Mouse (Mus musculus): ENCODE measurements around the gene Slc44a1. TPM values are rescaled to one million over a fixed set of nuclear protein-coding genes. Genes with fewer than 3 reads are reported as not detected.

Slc44a1 gene
- polyA plus RNA-seq, 1 experiment from 2014 or later = 11.6 TPM

- no peak overlapping the region for H3K4me2 ChIP-seq (replicated peaks)
- peaks cover 26% of the 10 kb centered on the region for H3K4me1 ChIP-seq (replicated peaks)
- H3K36me3 ChIP-seq = no peaks in the 10 kb centered on the region
- no peak overlapping the region for H3K4me3 ChIP-seq (replicated peaks)
- H3K27me3 ChIP-seq = peaks cover 12% of the 10 kb centered on the region
- H3K27ac ChIP-seq = no peak overlapping the region
- no peaks in the 10 kb centered on the region for H3K9me3 ChIP-seq
- WGBS = 93% methylated on average over 2 of the region's 2 CpGs
- no peak overlapping the region for H3K9ac ChIP-seq (replicated peaks)
- ATAC-seq = no peak
Observed at GRCm38 (mm10) chr4:53438386-53438785, 1.8 kb upstream of the Slc44a1 start.

DNA sequence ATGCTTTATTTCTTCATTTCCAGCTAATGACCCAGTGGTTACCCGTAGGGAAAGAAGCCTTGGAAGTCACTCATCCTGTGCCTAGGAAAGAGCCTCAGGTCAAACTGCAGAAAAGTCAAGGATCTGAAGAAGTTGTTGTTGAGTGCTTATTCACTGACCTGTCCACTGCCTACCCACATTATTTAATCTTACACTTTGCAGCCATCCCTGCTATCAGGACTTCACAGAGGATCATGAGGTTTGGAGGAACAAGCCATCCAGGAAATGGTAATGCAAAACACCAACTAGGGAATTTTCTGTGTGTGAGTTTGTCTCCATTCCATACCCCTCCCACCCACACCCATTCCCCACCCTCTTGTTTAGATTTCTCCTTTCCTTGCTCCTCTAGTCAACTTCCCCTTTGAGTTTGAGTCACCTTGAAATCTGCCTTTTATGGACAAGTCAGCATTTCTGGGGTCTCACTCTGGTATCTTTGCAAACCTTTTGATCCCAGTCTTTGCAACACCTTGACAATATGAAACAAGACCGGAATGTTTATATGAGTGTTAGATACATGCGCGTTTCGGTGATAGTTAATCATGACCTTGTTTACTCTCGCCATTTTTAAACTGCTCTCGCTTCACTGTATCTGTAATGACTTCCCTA, 1.3 kb upstream of the Slc44a1 start:
- Histone ChIP-seq H3K36me3 (no peaks in the 10 kb centered on the region), H3K9me3 (no peaks in the 10 kb centered on the region), H3K27ac (no peak overlapping the region), H3K27me3 (peaks cover 12% of the 10 kb centered on the region), H3K4me2 (replicated peaks) (peak overlapping the region; percentile 98; the same call in 1 of the 2 replicates), H3K4me3 (replicated peaks) (no peak overlapping the region), H3K4me1 (replicated peaks) (peaks cover 26% of the 10 kb centered on the region), H3K9ac (replicated peaks) (no peak overlapping the region)
- WGBS = 88% methylated on average over 7 of the region's 7 CpGs
- ATAC-seq = no peak

- Histone ChIP-seq H3K27me3 (peaks cover 12% of the 10 kb centered on the region), H3K4me3 (replicated peaks) (peak overlapping the region; percentile 89), H3K36me3 (no peaks in the 10 kb centered on the region), H3K27ac (peak overlapping the region; percentile 82), H3K9me3 (no peaks in the 10 kb centered on the region), H3K9ac (replicated peaks) (peak overlapping the region; percentile 84), H3K4me1 (replicated peaks) (peaks cover 26% of the 10 kb centered on the region), H3K4me2 (replicated peaks) (peak overlapping the region; percentile 98)
- no peak; the same call in 1 of the 2 replicates for ATAC-seq
- WGBS = 24% methylated on average over 9 of the region's 9 CpGs
Observed at GRCm38 (mm10) chr4:53439636-53440009, 590 bp upstream of the Slc44a1 start.

GRCm38 (mm10) chr4:53440816-53441571, 781 bp downstream of the Slc44a1 start:
- peak overlapping the region; percentile 89 for H3K4me3 ChIP-seq (replicated peaks)
- no peaks in the 10 kb centered on the region for H3K36me3 ChIP-seq
- peak overlapping the region; percentile 82 for H3K27ac ChIP-seq
- H3K9me3 ChIP-seq = no peaks in the 10 kb centered on the region
- 2% methylated on average over 45 of the region's 45 CpGs for WGBS
- H3K4me1 ChIP-seq (replicated peaks) = peaks cover 26% of the 10 kb centered on the region
- H3K9ac ChIP-seq (replicated peaks) = peak overlapping the region; percentile 84
- H3K4me2 ChIP-seq (replicated peaks) = peak overlapping the region; percentile 98
- H3K27me3 ChIP-seq = peaks cover 12% of the 10 kb centered on the region
- ATAC-seq = peak; percentile 32

- Histone ChIP-seq H3K27me3 (peaks cover 12% of the 10 kb centered on the region), H3K9me3 (no peaks in the 10 kb centered on the region), H3K4me2 (replicated peaks) (peak overlapping the region; percentile 98), H3K9ac (replicated peaks) (peak overlapping the region; percentile 84), H3K4me3 (replicated peaks) (peak overlapping the region; percentile 89), H3K36me3 (no peaks in the 10 kb centered on the region), H3K4me1 (replicated peaks) (peaks cover 26% of the 10 kb centered on the region), H3K27ac (no peak overlapping the region)
- 37% methylated on average over 4 of the region's 4 CpGs for WGBS
- ATAC-seq = no peak
Observed at GRCm38 (mm10) chr4:53441683-53442082, 1.5 kb downstream of the Slc44a1 start.

- no peak for ATAC-seq
- H3K36me3 ChIP-seq = no peaks in the 10 kb centered on the region
Observed at GRCm38 (mm10) chr4:53446216-53446615, 6.0 kb downstream of the Slc44a1 start.

DNA sequence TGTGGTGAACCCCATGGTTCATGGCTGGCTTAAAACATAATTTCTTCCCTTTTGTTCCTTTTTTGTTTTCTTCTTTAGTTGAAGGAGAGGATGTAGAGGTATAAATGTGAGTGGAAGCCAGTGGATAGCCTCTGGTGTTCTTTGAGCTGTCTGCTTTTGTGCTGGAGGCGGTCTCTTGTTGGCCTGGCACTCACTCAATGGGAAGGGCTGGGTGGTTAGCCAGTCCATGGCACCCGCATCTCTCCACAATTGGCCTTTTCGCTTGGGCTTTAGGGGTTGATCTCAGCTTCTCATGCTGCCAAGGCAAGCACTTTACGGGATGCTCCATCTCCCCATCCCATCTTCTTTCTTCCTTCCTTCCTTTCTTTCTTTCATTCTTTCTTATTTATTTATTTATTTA, 7.6 kb downstream of the Slc44a1 start:
- Histone ChIP-seq H3K9ac (replicated peaks) (no peak overlapping the region), H3K9me3 (no peaks in the 10 kb centered on the region), H3K4me3 (replicated peaks) (no peak overlapping the region), H3K4me2 (replicated peaks) (no peak overlapping the region), H3K4me1 (replicated peaks) (0 out of 2 replicates have a peak, but pooled peaks cover 7% of the 10 kb centered on the region), H3K27ac (no peak overlapping the region), H3K27me3 (0 out of 2 replicates have a peak, but pooled peaks cover 1% of the 10 kb centered on the region), H3K36me3 (no peaks in the 10 kb centered on the region)
- 88% methylated on average over 4 of the region's 4 CpGs for WGBS
- no peak for ATAC-seq

More at GRCm38 (mm10) chr4:53446216-53446615, 6.0 kb downstream of the Slc44a1 start:
- peaks cover 12% of the 10 kb centered on the region for H3K27me3 ChIP-seq
- 92% methylated on average over 3 of the region's 3 CpGs for WGBS
- peaks cover 18% of the 10 kb centered on the region for H3K4me1 ChIP-seq (replicated peaks)
- no peaks in the 10 kb centered on the region for H3K9me3 ChIP-seq
- no peak overlapping the region for H3K27ac ChIP-seq
- no peak overlapping the region for H3K9ac ChIP-seq (replicated peaks)
- no peak overlapping the region for H3K4me2 ChIP-seq (replicated peaks)
- H3K4me3 ChIP-seq (replicated peaks) = no peak overlapping the region

- Histone ChIP-seq H3K9me3 (no peaks in the 10 kb centered on the region), H3K4me1 (replicated peaks) (0 out of 2 replicates have a peak, but pooled peaks cover 8% of the 10 kb centered on the region), H3K27ac (no peak overlapping the region), H3K4me2 (replicated peaks) (no peak overlapping the region), H3K9ac (replicated peaks) (no peak overlapping the region), H3K4me3 (replicated peaks) (no peak overlapping the region), H3K27me3 (no peaks in the 10 kb centered on the region), H3K36me3 (no peaks in the 10 kb centered on the region)
- 72% methylated on average over 7 of the region's 7 CpGs for WGBS
- ATAC-seq = no peak
Observed at GRCm38 (mm10) chr4:53450736-53451135, 10.5 kb downstream of the Slc44a1 start.

- no peak for ATAC-seq
- no peaks in the 10 kb centered on the region for H3K9me3 ChIP-seq
- 73% methylated on average over 4 of the region's 4 CpGs for WGBS
- H3K4me3 ChIP-seq (replicated peaks) = no peak overlapping the region
- H3K27me3 ChIP-seq = no peaks in the 10 kb centered on the region
- no peak overlapping the region for H3K4me2 ChIP-seq (replicated peaks)
- 0 out of 2 replicates have a peak, but pooled peaks cover 8% of the 10 kb centered on the region for H3K4me1 ChIP-seq (replicated peaks)
- no peak overlapping the region for H3K27ac ChIP-seq
- H3K9ac ChIP-seq (replicated peaks) = no peak overlapping the region
- no peaks in the 10 kb centered on the region for H3K36me3 ChIP-seq
Observed at GRCm38 (mm10) chr4:53451887-53452286, 11.7 kb downstream of the Slc44a1 start.

DNA sequence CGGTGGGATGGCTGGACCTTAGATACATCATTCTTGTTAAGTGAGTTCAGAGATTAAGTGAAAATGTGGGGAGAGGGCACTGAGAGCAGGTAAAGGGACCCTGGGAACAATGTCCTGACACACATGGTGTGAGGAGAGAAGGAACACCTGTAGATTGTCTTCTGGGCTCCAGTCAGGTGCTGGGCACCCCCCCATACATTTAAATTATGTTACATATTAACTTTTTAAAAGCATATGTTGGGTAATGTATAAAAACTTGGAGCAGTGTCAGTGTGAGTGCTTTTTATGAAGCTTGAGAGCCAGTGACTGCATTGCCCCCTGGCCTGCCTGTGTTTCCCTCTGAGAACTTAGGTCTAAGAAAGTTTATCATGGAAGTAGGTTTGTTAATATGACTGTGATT, 12.2 kb downstream of the Slc44a1 start:
- Histone ChIP-seq H3K36me3 (no peaks in the 10 kb centered on the region), H3K9me3 (no peaks in the 10 kb centered on the region), H3K27me3 (no peaks in the 10 kb centered on the region), H3K4me1 (replicated peaks) (0 out of 2 replicates have a peak, but pooled peaks cover 8% of the 10 kb centered on the region), H3K27ac (no peak overlapping the region), H3K4me3 (replicated peaks) (no peak overlapping the region), H3K9ac (replicated peaks) (no peak overlapping the region), H3K4me2 (replicated peaks) (no peak overlapping the region)
- whole genome bisulfite sequencing = 85% methylated on average over 1 of the region's 1 CpGs
- no peak for ATAC-seq

- no peak overlapping the region for H3K27ac ChIP-seq
- ATAC-seq = no peak
- H3K4me3 ChIP-seq (replicated peaks) = no peak overlapping the region
- H3K4me2 ChIP-seq (replicated peaks) = no peak overlapping the region
- 0 out of 2 replicates have a peak, but pooled peaks cover 8% of the 10 kb centered on the region for H3K4me1 ChIP-seq (replicated peaks)
- no peaks in the 10 kb centered on the region for H3K27me3 ChIP-seq
- whole genome bisulfite sequencing = 49% methylated on average over 10 of the region's 10 CpGs
- no peaks in the 10 kb centered on the region for H3K9me3 ChIP-seq
- H3K9ac ChIP-seq (replicated peaks) = no peak overlapping the region
- no peaks in the 10 kb centered on the region for H3K36me3 ChIP-seq
Observed at GRCm38 (mm10) chr4:53452976-53453889, 13.0 kb downstream of the Slc44a1 start.

Data from midbrain, embryonic 13.5 days (tissue).